Mouse (Mus musculus) midbrain, embryonic 15.5 days (tissue): ENCODE measurements around the gene Mki67. TPM values are rescaled to one million over a fixed set of nuclear protein-coding genes. Genes with fewer than 3 reads are reported as not detected.

Source experiments
- ATAC-seq: fragments of 200-750 bp; cut with Nextera tagmentation; replicated peaks from 2 replicates; pipeline ENCODE4 v1.8.0; 2017; ENCODE audit warnings: moderate TSS enrichment
- H3K27ac ChIP-seq: fragments of 300-500 bp; sonication (generic); 2 replicates; pipeline ENCODE4 v1.5.1; 2015; ENCODE audit warnings: mild to moderate bottlenecking, inconsistent platforms
- H3K27me3 ChIP-seq: fragments of 300-500 bp; sonication (generic); replicated peaks from 2 replicates; pipeline ENCODE4 v1.6.1; 2015; ENCODE audit warnings: inconsistent platforms
- H3K36me3 ChIP-seq: fragments of 300-500 bp; sonication (generic); replicated peaks from 2 replicates; pipeline ENCODE4 v1.6.1; 2015; ENCODE audit warnings: inconsistent platforms
- H3K4me1 ChIP-seq: fragments of 300-500 bp; sonication (generic); 2 replicates; pipeline ENCODE4 v1.6.1; 2015; ENCODE audit warnings: inconsistent platforms
- H3K4me2 ChIP-seq: fragments of 300-500 bp; sonication (generic); 2 replicates; pipeline ENCODE4 v1.6.1; 2015; ENCODE audit warnings: inconsistent platforms, mild to moderate bottlenecking, moderate library complexity
- H3K4me3 ChIP-seq: fragments of 300-500 bp; sonication (generic); 2 replicates; pipeline ENCODE4 v1.5.1; 2015; ENCODE audit warnings: mild to moderate bottlenecking, inconsistent platforms
- H3K9ac ChIP-seq: fragments of 300-500 bp; sonication (generic); 2 replicates; pipeline ENCODE4 v1.6.1; 2015; ENCODE audit warnings: mild to moderate bottlenecking, inconsistent platforms
- H3K9me3 ChIP-seq: fragments of 300-500 bp; sonication (generic); 2 replicates; pipeline ENCODE4 v1.6.1; 2016; ENCODE audit warnings: inconsistent platforms
- WGBS: fragments of 180-500 bp; shearing (Covaris S2); methylation state at CpG from one replicate; pipeline ENCODE4 v1.1.7; 2015; ENCODE audit warnings: mixed read lengths; 5-methylcytosine and 5-hydroxymethylcytosine counted together
- polyA plus RNA-seq: library from polyadenylated mRNA; unstranded; fragments of >200 nt; fragmentation: Nextera tagmentation; extraction: Ambion mirVana; gene quantifications from 2 replicates; pipeline ENCODE4 v1.2.1, GENCODE M21; 2015

Mki67 gene
- polyA plus RNA-seq, 1 experiment from 2014 or later, result 6.0 TPM

DNA sequence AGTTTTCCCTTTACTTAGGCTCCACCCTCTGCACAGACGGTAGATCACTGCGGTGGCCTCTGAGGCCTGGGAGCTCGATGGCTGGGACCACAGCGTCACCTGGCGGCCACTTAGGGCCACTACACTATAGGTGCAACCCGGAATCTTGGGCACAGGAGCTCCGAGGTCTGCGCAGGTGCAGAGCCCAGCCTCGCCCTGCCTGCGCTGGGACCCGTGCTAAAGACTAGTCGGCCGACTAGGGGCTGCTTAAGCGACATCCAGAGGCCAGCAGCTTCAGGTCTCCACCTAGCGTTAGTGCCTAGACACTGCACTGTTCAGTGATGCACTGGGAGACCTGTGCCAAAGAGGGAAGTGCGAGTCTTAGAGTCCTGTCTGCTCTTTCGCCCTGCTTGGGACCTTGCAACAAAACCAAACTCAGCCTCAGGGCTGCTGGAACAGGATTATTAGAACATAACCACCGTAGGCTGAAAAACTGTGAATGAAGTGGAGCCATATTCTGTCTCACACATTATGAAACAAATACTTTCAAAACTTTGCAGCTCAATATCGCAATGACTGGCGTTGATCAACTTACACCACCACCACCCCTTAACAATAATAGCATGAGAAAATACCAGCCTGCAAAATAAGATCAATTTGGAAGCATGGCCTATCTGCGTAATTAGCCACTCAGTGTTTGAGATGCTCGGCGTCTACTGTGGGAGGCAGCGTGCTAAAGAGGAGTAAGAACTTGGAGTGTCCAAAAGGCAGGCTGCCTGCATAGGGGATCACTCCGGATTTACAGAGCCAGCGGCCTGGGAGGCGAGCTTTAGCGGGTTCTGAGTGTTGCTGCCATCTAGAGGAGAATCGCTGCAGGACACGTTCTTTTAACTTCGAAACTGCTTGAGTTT is 19.8 kb upstream of the Mki67 start:
- H3K4me2 ChIP-seq, result peak overlapping the region; percentile 49
- no peaks in the 10 kb centered on the region for H3K27me3 ChIP-seq
- ATAC-seq, result peak; percentile 91
- WGBS, result 14% methylated on average over 31 of the region's 31 CpGs
- peaks cover 8% of the 10 kb centered on the region for H3K4me1 ChIP-seq
- H3K4me3 ChIP-seq, result peak overlapping the region; percentile 22; the same call in 1 of the 2 replicates
- no peak overlapping the region for H3K27ac ChIP-seq
- H3K36me3 ChIP-seq, result no peaks in the 10 kb centered on the region
- no peaks in the 10 kb centered on the region for H3K9me3 ChIP-seq
- no peak overlapping the region for H3K9ac ChIP-seq

DNA sequence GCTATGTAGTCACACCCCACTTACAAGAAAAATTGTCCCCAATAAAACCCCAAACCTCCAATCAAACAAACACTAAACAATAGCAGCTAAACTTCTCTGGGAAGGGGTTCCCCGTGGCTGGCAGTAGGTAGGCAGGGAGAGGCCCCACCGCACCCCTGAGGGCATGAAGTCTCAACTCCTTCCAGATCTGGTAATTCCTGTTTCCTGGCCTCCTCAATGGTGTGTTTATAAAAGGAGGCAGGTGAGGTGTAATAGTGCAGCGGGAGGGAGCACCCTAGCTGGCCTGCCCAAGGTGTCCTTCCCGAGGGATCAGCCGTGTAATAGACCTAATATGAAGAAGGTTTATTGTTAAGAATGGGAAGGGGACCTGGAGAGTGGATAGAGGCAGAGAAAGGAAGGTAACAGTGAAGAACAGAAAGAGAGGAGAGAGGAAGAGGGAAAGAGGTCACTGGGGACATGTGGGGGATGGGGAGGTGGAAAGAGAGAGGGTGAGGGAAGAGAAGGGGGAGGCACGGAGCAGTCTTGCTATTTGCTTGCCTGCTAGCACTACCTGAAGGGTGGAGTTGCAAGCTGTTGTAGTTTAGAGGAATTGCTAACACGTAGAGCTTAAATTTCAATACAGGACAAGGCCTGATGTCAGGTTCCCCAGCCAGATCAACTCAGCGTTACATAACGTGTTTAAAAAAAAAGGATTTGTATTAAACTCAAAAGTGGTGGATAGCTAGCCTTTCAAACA is 18.9 kb upstream of the Mki67 start:
- 89% methylated on average over 9 of the region's 9 CpGs for WGBS
- Histone ChIP-seq H3K27me3 (no peaks in the 10 kb centered on the region), H3K4me2 (no peak overlapping the region), H3K36me3 (no peaks in the 10 kb centered on the region), H3K4me3 (no peak overlapping the region), H3K27ac (no peak overlapping the region), H3K4me1 (peaks cover 8% of the 10 kb centered on the region), H3K9me3 (no peaks in the 10 kb centered on the region), H3K9ac (no peak overlapping the region)
- peak; percentile 27; the same call in 1 of the 2 replicates for ATAC-seq

- no peak for ATAC-seq
- 92% methylated on average over 5 of the region's 5 CpGs for WGBS
- no peak overlapping the region for H3K9ac ChIP-seq
Measured at GRCm38 (mm10) chr7:135734379-135734778, 18.2 kb upstream of the Mki67 start.

DNA sequence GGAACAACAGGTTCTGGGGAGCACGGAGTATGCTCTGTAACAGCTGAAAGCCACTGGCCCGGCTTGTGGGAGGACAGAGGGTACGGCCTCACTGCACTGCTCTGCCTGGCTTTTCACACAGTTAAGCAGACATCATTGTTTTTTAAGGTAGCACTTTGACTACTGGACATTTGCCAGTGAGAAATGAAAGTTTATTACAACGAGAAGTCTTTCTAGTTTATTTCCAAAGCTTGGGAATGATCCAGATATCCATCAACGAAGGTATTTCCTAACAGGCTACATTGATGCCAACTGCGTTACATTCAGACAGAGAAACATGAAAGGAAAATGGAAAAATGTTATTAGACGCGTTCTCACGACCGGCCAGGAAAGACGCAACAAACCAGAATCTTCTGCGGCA is 11.9 kb upstream of the Mki67 start:
- no peak for ATAC-seq
- Histone ChIP-seq H3K4me3 (no peak overlapping the region), H3K4me2 (no peak overlapping the region), H3K36me3 (no peaks in the 10 kb centered on the region), H3K27ac (no peak overlapping the region), H3K4me1 (no peaks in the 10 kb centered on the region), H3K9ac (no peak overlapping the region), H3K9me3 (no peaks in the 10 kb centered on the region), H3K27me3 (no peaks in the 10 kb centered on the region)
- 92% methylated on average over 12 of the region's 12 CpGs for WGBS

More at GRCm38 (mm10) chr7:135734379-135734778, 18.2 kb upstream of the Mki67 start:
- Histone ChIP-seq H3K4me1 (peaks cover 8% of the 10 kb centered on the region), H3K36me3 (no peaks in the 10 kb centered on the region), H3K9me3 (no peaks in the 10 kb centered on the region), H3K4me2 (no peak overlapping the region), H3K4me3 (no peak overlapping the region), H3K27me3 (no peaks in the 10 kb centered on the region), H3K27ac (no peak overlapping the region)

DNA sequence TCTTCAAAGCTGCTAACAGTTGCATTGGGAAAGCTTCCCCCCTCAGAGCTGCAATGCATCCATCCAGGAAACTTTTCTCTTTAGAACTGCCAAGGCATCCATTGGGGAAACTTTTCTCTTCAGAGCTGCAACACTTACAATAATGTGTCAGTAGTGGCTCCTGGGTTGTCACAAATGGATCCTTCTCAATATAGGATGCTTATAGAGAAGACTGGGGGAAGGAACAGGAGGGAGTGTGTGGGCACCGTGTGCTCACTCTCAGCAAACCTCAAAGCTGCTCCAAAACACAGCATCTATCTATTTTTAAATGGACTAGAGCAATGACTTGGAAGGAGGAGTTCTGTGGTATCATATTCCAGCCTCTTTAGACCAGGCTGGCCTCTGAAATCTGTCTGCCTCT is 10.5 kb upstream of the Mki67 start:
- no peak for ATAC-seq
- WGBS, result 92% methylated on average over 1 of the region's 1 CpGs
- Histone ChIP-seq H3K36me3 (no peaks in the 10 kb centered on the region), H3K9ac (no peak overlapping the region), H3K9me3 (no peaks in the 10 kb centered on the region), H3K4me3 (no peak overlapping the region), H3K27me3 (no peaks in the 10 kb centered on the region), H3K4me2 (no peak overlapping the region), H3K27ac (no peak overlapping the region), H3K4me1 (no peaks in the 10 kb centered on the region)

- Histone ChIP-seq H3K36me3 (no peaks in the 10 kb centered on the region), H3K4me3 (no peak overlapping the region), H3K9ac (no peak overlapping the region), H3K4me2 (no peak overlapping the region), H3K27ac (no peak overlapping the region), H3K27me3 (no peaks in the 10 kb centered on the region), H3K4me1 (no peaks in the 10 kb centered on the region), H3K9me3 (no peaks in the 10 kb centered on the region)
- WGBS, result 74% methylated on average over 6 of the region's 6 CpGs
- ATAC-seq, result no peak
Measured at GRCm38 (mm10) chr7:135723672-135724341, 7.6 kb upstream of the Mki67 start.

DNA sequence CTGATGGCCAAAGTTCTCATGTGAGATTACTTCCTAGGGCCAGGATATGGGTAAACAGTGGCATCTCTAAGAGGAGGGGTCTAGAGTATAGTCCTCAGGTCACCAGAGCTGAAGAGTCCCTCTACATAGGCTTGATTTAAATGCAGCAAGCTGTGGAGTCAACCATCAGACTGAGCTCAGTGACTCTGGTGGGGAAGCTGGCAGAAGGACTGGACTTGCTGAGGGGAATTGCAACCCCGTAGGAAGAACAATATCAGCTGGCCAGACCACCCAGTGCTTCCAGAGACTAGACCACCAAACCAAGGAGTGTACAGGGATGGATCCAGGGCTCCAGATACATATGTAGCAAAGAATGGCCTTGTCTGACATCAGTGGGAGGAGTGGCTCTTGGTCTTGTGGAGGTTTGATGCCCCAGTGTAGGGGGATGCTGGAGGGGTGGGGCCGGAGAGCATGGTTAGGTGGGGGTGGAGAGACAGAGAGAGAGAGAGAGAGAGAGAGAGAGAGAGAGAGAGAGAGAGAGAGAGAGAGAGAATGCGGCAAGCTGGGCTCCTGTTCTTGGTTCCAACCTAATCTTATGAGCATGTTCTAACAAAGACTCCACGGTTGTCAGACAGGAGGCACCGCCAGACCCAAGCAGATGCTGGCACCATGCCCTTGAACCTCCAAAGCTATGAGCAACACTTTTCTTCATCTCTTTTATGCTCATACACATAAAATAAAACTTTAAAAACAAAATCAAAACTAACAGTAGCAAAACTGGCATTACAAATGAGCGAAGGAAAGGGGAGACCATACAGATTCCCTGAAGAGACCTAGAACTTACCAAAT is 6.1 kb upstream of the Mki67 start:
- WGBS, result 81% methylated on average over 6 of the region's 6 CpGs

GRCm38 (mm10) chr7:135721436-135721992 is 5.4 kb upstream of the Mki67 start:
- H3K36me3 ChIP-seq, result no peaks in the 10 kb centered on the region
- no peak overlapping the region for H3K27ac ChIP-seq
- no peak overlapping the region for H3K4me2 ChIP-seq
- no peaks in the 10 kb centered on the region for H3K9me3 ChIP-seq
- ATAC-seq, result no peak
- H3K27me3 ChIP-seq, result no peaks in the 10 kb centered on the region
- no peak overlapping the region for H3K4me3 ChIP-seq
- no peak overlapping the region for H3K9ac ChIP-seq
- 82% methylated on average over 7 of the region's 7 CpGs for WGBS
- H3K4me1 ChIP-seq, result peaks cover 4% of the 10 kb centered on the region

More for the DNA sequence above, 6.1 kb upstream of the Mki67 start:
- Histone ChIP-seq H3K27ac (no peak overlapping the region), H3K4me3 (no peak overlapping the region), H3K27me3 (no peaks in the 10 kb centered on the region), H3K36me3 (no peaks in the 10 kb centered on the region), H3K9me3 (no peaks in the 10 kb centered on the region), H3K9ac (no peak overlapping the region), H3K4me1 (no peaks in the 10 kb centered on the region), H3K4me2 (no peak overlapping the region)
- no peak for ATAC-seq

DNA sequence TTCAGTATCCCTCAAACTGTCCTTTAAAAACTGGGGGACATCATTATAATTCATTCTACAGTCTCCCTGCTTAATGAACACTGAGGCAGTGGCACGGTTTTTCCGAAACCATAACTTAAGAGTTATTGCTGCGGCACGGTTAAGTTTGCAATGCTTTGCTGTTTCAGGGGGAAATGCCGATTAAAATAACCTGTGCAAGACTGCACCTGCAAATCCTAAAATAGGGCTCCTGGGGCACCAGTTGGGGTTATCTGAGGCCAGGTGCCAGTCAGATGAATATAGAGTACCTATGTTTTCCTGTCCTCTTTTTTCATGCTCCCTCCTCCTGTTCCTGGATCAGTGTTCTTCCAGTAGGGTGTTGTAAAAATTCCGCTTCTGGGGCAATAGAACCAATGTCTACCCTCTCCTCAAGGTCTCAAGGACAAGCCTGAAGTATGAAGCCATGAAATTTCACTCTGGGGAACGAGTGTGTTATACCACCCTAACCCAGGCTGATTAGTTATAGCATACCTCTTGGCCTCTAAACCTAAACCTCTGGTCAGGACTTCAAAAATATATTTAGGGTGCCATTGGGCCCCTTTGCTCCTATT is 902 bp upstream of the Mki67 start:
- H3K9me3 ChIP-seq, result no peaks in the 10 kb centered on the region
- peak overlapping the region; percentile 10; the same call in 1 of the 2 replicates for H3K9ac ChIP-seq
- peak overlapping the region; percentile 99 for H3K4me2 ChIP-seq
- H3K36me3 ChIP-seq, result no peaks in the 10 kb centered on the region
- no peak overlapping the region for H3K27ac ChIP-seq
- WGBS, result 67% methylated on average over 7 of the region's 7 CpGs
- peaks cover 7% of the 10 kb centered on the region for H3K4me1 ChIP-seq
- peak overlapping the region; percentile 77 for H3K4me3 ChIP-seq
- H3K27me3 ChIP-seq, result no peaks in the 10 kb centered on the region; the same call in 1 of the 2 replicates
- no peak for ATAC-seq

DNA sequence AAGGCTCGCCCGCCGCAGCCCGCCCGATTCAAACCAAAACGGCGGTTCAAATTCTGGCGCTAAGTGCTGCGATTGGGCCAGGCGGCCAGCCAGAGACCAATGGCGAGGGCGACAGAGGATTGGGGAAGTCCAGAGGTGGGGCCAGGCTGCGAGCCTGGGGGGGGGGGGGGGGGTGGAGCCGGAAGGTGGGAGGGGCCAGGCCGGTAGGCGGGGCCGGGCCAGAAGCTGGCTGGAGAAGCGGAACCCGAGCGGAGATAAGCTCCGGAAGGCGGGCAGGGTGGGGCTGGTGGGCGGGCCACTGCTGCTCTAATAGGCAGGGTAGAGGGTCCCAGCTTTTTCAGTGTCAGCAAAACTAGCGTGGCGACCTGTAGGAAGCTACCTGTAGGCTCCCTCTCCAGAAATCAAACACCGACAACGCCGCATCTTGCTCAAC is 300 bp upstream of the Mki67 start:
- peak; percentile 98 for ATAC-seq
- no peak overlapping the region for H3K27ac ChIP-seq
- peak overlapping the region; percentile 77 for H3K4me3 ChIP-seq
- 0% methylated on average over 24 of the region's 28 CpGs for WGBS
- peaks cover 7% of the 10 kb centered on the region for H3K4me1 ChIP-seq
- H3K36me3 ChIP-seq, result no peaks in the 10 kb centered on the region
- no peaks in the 10 kb centered on the region; the same call in 1 of the 2 replicates for H3K27me3 ChIP-seq
- H3K9ac ChIP-seq, result peak overlapping the region; percentile 10; the same call in 1 of the 2 replicates
- H3K4me2 ChIP-seq, result peak overlapping the region; percentile 99
- H3K9me3 ChIP-seq, result no peaks in the 10 kb centered on the region

DNA sequence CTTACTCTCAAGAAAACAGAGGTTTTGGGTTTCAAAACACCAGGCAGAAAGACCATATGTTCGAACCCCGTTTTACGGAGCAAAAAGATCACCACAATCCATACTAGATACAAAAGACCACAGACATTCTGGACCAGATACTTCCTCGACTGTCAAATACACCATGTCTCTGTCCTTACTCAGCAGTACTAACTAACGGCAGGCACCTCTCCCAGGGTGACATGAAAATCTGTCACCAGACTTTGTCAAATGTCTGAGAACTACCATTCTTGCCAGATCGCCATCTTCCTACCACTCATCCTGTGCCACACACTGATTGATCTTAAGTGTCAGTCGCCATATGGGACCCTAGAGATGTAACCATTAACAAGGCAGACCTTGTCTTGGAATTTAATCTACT is 995 bp downstream of the Mki67 start:
- Histone ChIP-seq H3K9me3 (no peaks in the 10 kb centered on the region), H3K4me3 (peak overlapping the region; percentile 77), H3K9ac (no peak overlapping the region), H3K27me3 (no peaks in the 10 kb centered on the region; the same call in 1 of the 2 replicates), H3K4me1 (peaks cover 7% of the 10 kb centered on the region), H3K36me3 (no peaks in the 10 kb centered on the region), H3K27ac (no peak overlapping the region), H3K4me2 (peak overlapping the region; percentile 99)
- no peak for ATAC-seq
- WGBS, result 6% methylated on average over 7 of the region's 7 CpGs
